Mouse (Mus musculus) olfactory bulb, adult 2 months (tissue): ENCODE measurements around the gene Srr.

Experiments
- CTCF ChIP-seq: fragments of 200-500 bp; IDR thresholded peaks from 2 replicates; pipeline ENCODE4 v1.5.1; 2012; ENCODE audit warnings: low read depth, mild to moderate bottlenecking, low read length, moderate library complexity; ENCODE audit not compliant: insufficient read depth
- POLR2A ChIP-seq: fragments of 200-500 bp; IDR thresholded peaks from 2 replicates; pipeline ENCODE4 v1.6.1; 2012; ENCODE audit warnings: mild to moderate bottlenecking, low read depth, low read length, moderate library complexity; ENCODE audit not compliant: insufficient read depth

GRCm38 (mm10) chr11:74901555-74901954, 24.2 kb downstream of the Srr start:
- no peak for TF ChIP-seq POLR2A
- no peak for TF ChIP-seq CTCF
